Mouse (Mus musculus) thymus, adult 2 months (tissue): ENCODE results near the gene Lgals1.

Experiments
- CTCF ChIP-seq: fragments of 200-500 bp; IDR thresholded peaks from 2 replicates; pipeline ENCODE4 v1.5.1; 2012; ENCODE audit warnings: mild to moderate bottlenecking, control low read depth, low read length, moderate library complexity, borderline replicate concordance; ENCODE audit not compliant: control insufficient read depth, poor library complexity, insufficient read depth; ENCODE audit errors: extremely low read depth
- POLR2A ChIP-seq: fragments of 200-500 bp; IDR thresholded peaks from 2 replicates; pipeline ENCODE4 v1.6.1; 2012; ENCODE audit warnings: mild to moderate bottlenecking, low read length, control low read depth, moderate library complexity; ENCODE audit not compliant: control insufficient read depth, poor library complexity, insufficient read depth; ENCODE audit errors: extremely low read depth

DNA sequence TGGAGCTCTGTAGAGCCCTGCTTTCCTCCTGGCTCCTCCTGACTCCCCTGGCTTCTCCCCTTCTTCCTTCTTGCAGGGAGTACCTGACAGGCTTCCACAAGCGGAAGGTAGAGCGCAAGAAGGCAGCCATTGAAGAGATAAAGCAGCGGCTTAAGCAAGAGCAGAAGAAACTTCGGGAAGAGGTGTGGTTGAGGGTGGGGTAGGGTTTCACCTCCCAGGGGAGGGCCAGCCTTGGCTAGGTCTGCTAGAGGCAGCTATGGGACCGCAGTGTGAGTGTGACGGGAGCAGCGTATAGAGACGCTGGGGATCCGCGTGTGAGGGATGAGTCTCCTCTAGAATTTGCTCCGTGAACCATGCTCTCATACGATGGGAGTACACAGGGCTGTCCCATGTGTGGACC lies 9.9 kb downstream of the Lgals1 start:
- TF ChIP-seq CTCF (no peak), POLR2A (no peak)
